Mouse (Mus musculus) monocyte, adult 5-6 weeks (primary cell): ENCODE measurements around the gene Lcn2. TPM values are rescaled to one million over a fixed set of nuclear protein-coding genes. Genes with fewer than 3 reads are reported as not detected.
"Not testable (repeated sequence)": the region's sequence is repeated elsewhere in the genome, so short reads cannot be mapped to it uniquely, and the experiment has no call there.

ENCODE experiments used
- ATAC-seq: fragments of 153-309, 156-312 bp; replicated peaks from 2 replicates; pipeline ENCODE4 v1.8.0; 2017; ENCODE audit warnings: mild to moderate bottlenecking; ENCODE audit not compliant: low TSS enrichment, insufficient number of reproducible peaks, severe bottlenecking, poor library complexity, low FRiP score
- total RNA-seq: library from RNA; stranded (forward); fragments of 200-1000, 200-491, 200-594 nt; gene quantifications from 3 replicates; pipeline ENCODE4 v1.2.3, GENCODE M21; 2017

Gene Lcn2
- total RNA-seq, 1 experiment from 2014 or later, result 1.6 TPM

GRCm38 (mm10) chr2:32381141-32381774, 6.8 kb downstream of the Lcn2 start:
- ATAC-seq, result peak; percentile 10

GRCm38 (mm10) chr2:32380001-32380500, 8.0 kb downstream of the Lcn2 start:
- ATAC-seq, result no peak

GRCm38 (mm10) chr2:32376963-32377362, 11.1 kb downstream of the Lcn2 start:
- no peak for ATAC-seq

- ATAC-seq, result no peak
Observed at GRCm38 (mm10) chr2:32375317-32375940, 12.6 kb downstream of the Lcn2 start.

GRCm38 (mm10) chr2:32374191-32374590, 13.9 kb downstream of the Lcn2 start:
- no peak for ATAC-seq

- no peak for ATAC-seq
Observed at GRCm38 (mm10) chr2:32367315-32367714, 20.7 kb downstream of the Lcn2 start.

- ATAC-seq, result no peak
Observed at GRCm38 (mm10) chr2:32364121-32364520, 23.9 kb downstream of the Lcn2 start.

GRCm38 (mm10) chr2:32363376-32364106, 24.5 kb downstream of the Lcn2 start:
- ATAC-seq, result peak; percentile 18; the same call in 1 of the 2 replicates

- ATAC-seq, result peak; percentile 75
Observed at GRCm38 (mm10) chr2:32362817-32363340, 25.2 kb downstream of the Lcn2 start.

GRCm38 (mm10) chr2:32362274-32362673, 25.8 kb downstream of the Lcn2 start:
- not testable (repeated sequence) for ATAC-seq

- peak; percentile 23; the same call in 1 of the 2 replicates for ATAC-seq
Observed at GRCm38 (mm10) chr2:32361437-32361836, 26.6 kb downstream of the Lcn2 start.

- no peak for ATAC-seq
Observed at GRCm38 (mm10) chr2:32360741-32361140, 27.3 kb downstream of the Lcn2 start.

- no peak for ATAC-seq
Observed at GRCm38 (mm10) chr2:32358381-32358780, 29.7 kb downstream of the Lcn2 start.

GRCm38 (mm10) chr2:32357710-32358109, 30.3 kb downstream of the Lcn2 start:
- ATAC-seq, result no peak

- ATAC-seq, result no peak
Observed at GRCm38 (mm10) chr2:32356216-32356615, 31.8 kb downstream of the Lcn2 start.

GRCm38 (mm10) chr2:32354336-32354895, 33.6 kb downstream of the Lcn2 start:
- no peak for ATAC-seq

- no peak for ATAC-seq
Observed at GRCm38 (mm10) chr2:32353836-32354235, 34.2 kb downstream of the Lcn2 start.

GRCm38 (mm10) chr2:32353007-32353542, 35.0 kb downstream of the Lcn2 start, which contains the start of gene Dnm1:
TSS of gene Dnm1 (minus strand) at chr2:32353338.
- ATAC-seq, result peak; percentile 65
